Mouse (Mus musculus) ES-Bruce4 (cell line): Measurements from ENCODE around the gene Tlk1.

Experiments
- CTCF ChIP-seq: IDR thresholded peaks from one replicate; pipeline ENCODE4 v1.8.1; 2011; ENCODE audit warnings: low read depth, low read length
- EP300 ChIP-seq: IDR thresholded peaks from 2 replicates; pipeline ENCODE4 v1.6.1; 2011; ENCODE audit warnings: low read depth, low read length; ENCODE audit not compliant: insufficient read depth
- POLR2A ChIP-seq: IDR thresholded peaks from one replicate; pipeline ENCODE4 v1.8.1; 2011; ENCODE audit warnings: low read length; ENCODE audit not compliant: insufficient read depth

DNA sequence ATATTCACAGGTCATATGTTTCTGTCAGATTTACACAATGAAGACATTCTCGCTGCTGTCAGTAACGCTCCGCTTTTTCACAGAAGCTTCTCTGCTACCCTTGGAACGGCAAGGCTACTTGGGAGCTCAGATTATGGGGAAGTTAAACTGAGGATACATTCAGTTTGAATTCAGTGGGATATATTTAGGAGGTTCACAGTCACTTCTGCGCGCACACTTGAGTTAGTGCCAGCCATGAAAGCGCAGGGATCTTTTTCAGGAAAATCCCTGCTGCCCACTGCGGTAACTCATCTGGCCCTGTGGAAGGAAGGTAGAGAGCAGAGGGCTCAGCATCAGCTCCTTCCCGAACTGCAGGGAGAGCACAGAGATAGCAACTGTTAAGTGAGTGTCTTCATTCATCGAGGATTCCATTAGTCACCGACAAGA lies 27.3 kb upstream of the Tlk1 start:
- TF ChIP-seq EP300: no peak
- no peak for TF ChIP-seq CTCF
- no peak for TF ChIP-seq POLR2A
